Mouse (Mus musculus) ES-E14 (cell line): ENCODE data around the gene Ptprg.

Experiments
- CHD2 ChIP-seq: IDR thresholded peaks from 2 replicates; pipeline ENCODE4 v1.6.1; 2014; ENCODE audit warnings: mild to moderate bottlenecking, low read depth, low read length, inconsistent platforms
- HCFC1 ChIP-seq: IDR thresholded peaks from 2 replicates; pipeline ENCODE4 v1.6.1; 2012; ENCODE audit warnings: low read length, inconsistent platforms, borderline replicate concordance; ENCODE audit not compliant: insufficient read depth
- MAFK ChIP-seq: IDR thresholded peaks from 2 replicates; pipeline ENCODE4 v1.6.1; 2014; ENCODE audit warnings: mild to moderate bottlenecking, low read depth, low read length, inconsistent platforms; ENCODE audit not compliant: insufficient read depth
- ZC3H11A ChIP-seq: IDR thresholded peaks from 2 replicates; pipeline ENCODE4 v1.6.1; 2012; ENCODE audit warnings: low read depth, mild to moderate bottlenecking, inconsistent platforms, low read length, borderline replicate concordance
- ZNF384 ChIP-seq: IDR thresholded peaks from 2 replicates; pipeline ENCODE4 v1.6.1; 2012; ENCODE audit warnings: low read depth, low read length, inconsistent platforms

- TF ChIP-seq ZNF384: no peak
- TF ChIP-seq HCFC1: no peak
- no peak for TF ChIP-seq CHD2
- TF ChIP-seq ZC3H11A: no peak
- no peak for TF ChIP-seq MAFK
Measured at GRCm38 (mm10) chr14:12198735-12199134, 645.4 kb downstream of the Ptprg start.
